Mouse (Mus musculus) cortical plate, adult 2 months (tissue): Measurements from ENCODE around the gene Gucy2e. TPM values are rescaled to one million over a fixed set of nuclear protein-coding genes. Genes with fewer than 3 reads are reported as not detected.

Experiments
- H3K27ac ChIP-seq: fragments of 200-500 bp; 2 replicates; pipeline ENCODE4 v1.5.1; 2012; ENCODE audit warnings: low read length, control low read depth, inconsistent platforms; ENCODE audit not compliant: insufficient read depth
- H3K4me1 ChIP-seq: fragments of 200-500 bp; 2 replicates; pipeline ENCODE4 v1.6.1; 2011; ENCODE audit warnings: low read length; ENCODE audit not compliant: control insufficient read depth, insufficient read depth
- H3K4me3 ChIP-seq: fragments of 200-500 bp; 2 replicates; pipeline ENCODE4 v1.5.1; 2011; ENCODE audit warnings: mild to moderate bottlenecking, low read length, control low read depth; ENCODE audit not compliant: insufficient read depth
- CTCF ChIP-seq: fragments of 200-500 bp; IDR thresholded peaks from 2 replicates; pipeline ENCODE4 v1.5.1; 2011; ENCODE audit warnings: mild to moderate bottlenecking, control low read depth, low read length; ENCODE audit not compliant: insufficient read depth; ENCODE audit errors: extremely low read depth
- POLR2A ChIP-seq: fragments of 200-500 bp; IDR thresholded peaks from 2 replicates; pipeline ENCODE4 v1.6.1; 2011; ENCODE audit warnings: mild to moderate bottlenecking, low read length, control low read depth; ENCODE audit not compliant: insufficient read depth; ENCODE audit errors: extremely low read depth
- polyA plus RNA-seq: library from polyadenylated mRNA; depleted of rRNA; stranded (reverse); fragments of >200 nt; gene quantifications from 2 replicates; pipeline ENCODE4 v1.2.3, GENCODE M21; 2012

Gucy2e gene
- polyA plus RNA-seq, 1 experiment = 1.6 TPM

DNA sequence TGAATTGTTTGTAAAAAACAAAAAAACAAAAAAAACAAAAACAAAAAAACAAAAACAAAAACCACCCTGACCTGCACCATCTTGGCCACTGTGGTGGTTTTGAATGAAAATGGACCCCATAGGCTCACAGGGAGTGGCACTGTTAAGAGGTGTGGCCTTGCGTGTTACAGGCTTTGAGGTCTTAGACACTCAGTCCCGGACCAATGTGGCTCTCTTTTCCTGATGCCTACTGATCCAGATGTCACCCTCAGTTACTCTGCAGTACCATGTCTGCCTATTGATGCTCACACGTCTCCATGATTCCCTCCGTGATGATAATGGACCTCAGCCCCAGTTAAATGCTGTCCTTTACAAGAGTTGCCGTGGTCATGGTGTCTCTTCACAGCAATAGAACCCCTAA is 19.4 kb downstream of the Gucy2e start:
- TF ChIP-seq POLR2A = no peak
- no peak for TF ChIP-seq CTCF
- H3K4me1 ChIP-seq = no peaks in the 10 kb centered on the region
- no peak overlapping the region for H3K4me3 ChIP-seq
- no peak overlapping the region for H3K27ac ChIP-seq

- TF ChIP-seq POLR2A = 0 out of 2 replicates have a peak, but pooled peaks have one; percentile 23
- no peak for TF ChIP-seq CTCF
- no peaks in the 10 kb centered on the region for H3K4me1 ChIP-seq
- H3K4me3 ChIP-seq = peak overlapping the region; percentile 40
- no peak overlapping the region for H3K27ac ChIP-seq
Measured at GRCm38 (mm10) chr11:69211431-69211830, 25.4 kb downstream of the Gucy2e start.

DNA sequence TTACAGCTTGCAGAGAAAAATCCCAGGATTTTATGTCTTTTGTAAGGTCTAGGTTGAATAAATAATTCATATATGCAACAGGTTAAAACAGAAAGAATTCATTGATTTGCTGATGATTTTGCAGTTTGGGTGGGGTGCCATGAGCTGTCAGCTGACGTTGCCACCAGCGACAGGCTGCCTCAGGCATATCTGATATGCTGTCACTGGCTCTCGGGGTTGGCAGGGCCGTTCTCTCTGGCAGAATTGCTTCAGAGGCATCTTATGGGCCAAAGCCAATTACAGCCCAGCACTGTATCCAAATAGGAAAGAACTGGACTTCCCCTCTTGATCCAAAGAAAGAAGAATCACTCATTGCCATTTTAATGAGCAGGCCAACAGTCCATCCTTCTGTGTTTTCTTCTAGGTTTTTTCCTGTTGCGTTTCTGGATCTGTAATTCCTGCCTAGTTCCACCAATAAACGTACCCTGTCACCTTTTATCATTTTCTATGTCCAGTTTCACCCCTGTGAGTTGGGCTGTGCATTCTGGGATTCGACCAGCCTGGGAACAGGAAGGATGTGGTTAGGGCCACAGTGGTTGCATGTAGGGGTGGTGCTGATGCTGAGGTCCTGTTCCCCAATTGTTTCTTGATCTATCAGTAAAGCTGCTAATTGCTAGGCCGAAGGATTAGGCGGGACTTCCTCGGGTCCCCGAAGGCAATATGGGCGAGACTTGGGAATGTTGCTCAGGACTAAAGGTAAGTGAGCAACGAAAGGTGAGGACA is 34.2 kb downstream of the Gucy2e start:
- H3K4me1 ChIP-seq = no peaks in the 10 kb centered on the region
- H3K4me3 ChIP-seq = no peak overlapping the region
- TF ChIP-seq POLR2A = no peak
- TF ChIP-seq CTCF = no peak
- no peak overlapping the region for H3K27ac ChIP-seq

DNA sequence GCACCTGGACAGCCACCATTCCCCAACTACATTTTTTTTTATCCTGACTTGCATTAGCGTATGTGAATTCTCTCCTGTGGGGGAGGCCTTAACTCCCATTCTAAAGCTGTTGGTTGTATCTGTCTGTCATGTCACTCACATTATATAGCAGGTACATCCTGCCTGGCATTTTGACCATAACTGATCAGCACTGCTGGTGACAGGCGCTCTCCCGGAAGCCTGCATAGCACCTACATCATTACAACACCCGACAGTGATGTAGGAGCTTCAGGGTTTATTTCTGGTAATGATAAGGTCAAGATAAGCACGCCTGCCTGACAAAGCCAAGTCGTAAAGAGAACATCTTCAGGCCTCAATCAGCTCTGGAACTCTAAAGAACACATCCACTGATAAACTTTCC is 36.6 kb downstream of the Gucy2e start:
- TF ChIP-seq POLR2A = no peak
- TF ChIP-seq CTCF = no peak
- H3K4me3 ChIP-seq = no peak overlapping the region
- no peak overlapping the region for H3K27ac ChIP-seq
- H3K4me1 ChIP-seq = no peaks in the 10 kb centered on the region

DNA sequence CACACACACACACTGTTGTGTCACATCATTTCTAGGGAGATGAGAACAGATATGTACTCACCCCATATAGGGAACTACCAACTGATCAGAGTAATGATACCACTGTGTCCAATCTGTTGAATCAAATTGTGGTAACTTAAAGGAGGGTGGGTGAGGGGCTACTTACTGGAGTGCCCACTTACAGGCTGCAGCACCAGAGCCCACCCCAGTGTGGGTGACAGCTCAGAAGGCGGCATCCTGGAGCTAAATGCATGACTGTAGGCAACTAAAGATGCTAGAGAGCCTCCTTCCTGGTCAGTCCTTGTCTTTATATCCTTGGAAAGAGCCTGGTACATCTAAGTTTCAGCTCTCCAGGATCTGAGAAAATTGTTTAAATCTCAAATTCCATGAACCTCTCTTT is 37.6 kb downstream of the Gucy2e start:
- TF ChIP-seq POLR2A = no peak
- no peak for TF ChIP-seq CTCF
- Histone ChIP-seq H3K27ac (no peak overlapping the region), H3K4me3 (no peak overlapping the region), H3K4me1 (no peaks in the 10 kb centered on the region)

DNA sequence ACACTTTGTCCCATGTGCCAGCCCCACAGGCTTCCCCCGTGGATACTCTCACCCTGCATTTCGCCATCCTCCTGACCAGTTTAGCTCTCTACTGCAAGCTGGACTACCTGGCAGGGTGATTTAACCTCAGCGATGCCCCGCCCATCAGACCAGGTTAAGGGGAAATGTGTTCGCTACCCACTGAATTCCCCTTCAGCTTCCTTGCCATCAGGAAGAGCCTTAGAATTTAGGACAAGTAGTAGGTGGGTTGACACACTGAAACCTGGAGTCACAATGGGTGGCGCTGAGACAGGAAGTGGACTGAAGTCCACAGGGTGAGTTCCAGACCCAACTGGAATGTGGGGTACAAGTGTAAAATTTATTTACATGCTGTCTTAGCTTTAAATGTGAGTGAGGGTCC is 39.1 kb downstream of the Gucy2e start, which contains the start of gene Alox8:
TSS of gene Alox8 (minus strand) at position 101 of the 400 bp plus-strand sequence.
- Histone ChIP-seq H3K4me3 (peak within 1 kb of the TSS; percentile 22), H3K27ac (no peak within 1 kb of the TSS), H3K4me1 (no peaks in the 10 kb centered on the region)
- TF ChIP-seq CTCF (no peak), POLR2A (no peak)

DNA sequence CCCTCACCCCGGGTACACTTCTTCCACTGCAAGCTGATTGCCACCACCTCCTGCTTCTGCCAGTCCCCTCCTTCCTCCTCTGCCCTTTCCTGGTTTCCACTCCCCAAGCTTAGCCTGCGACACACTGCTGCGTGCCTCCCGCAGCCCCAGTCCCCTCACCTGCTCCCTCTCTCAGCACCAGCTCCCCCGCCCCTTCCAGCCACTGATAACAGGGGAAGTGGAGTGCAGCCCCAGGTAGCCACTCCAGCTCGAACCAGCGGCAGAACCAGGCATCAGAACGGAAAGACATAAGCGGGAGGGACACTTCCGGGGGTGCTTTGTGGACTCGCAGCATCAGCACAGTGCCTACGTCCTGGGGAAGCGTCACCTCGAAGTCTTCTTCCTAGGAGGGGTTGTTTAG is 39.6 kb downstream of the Gucy2e start:
- no peak overlapping the region for H3K27ac ChIP-seq
- no peaks in the 10 kb centered on the region for H3K4me1 ChIP-seq

GRCm38 (mm10) chr11:69196766-69197165 is 40.1 kb downstream of the Gucy2e start:
- Histone ChIP-seq H3K4me3 (peak overlapping the region; percentile 22), H3K27ac (no peak overlapping the region), H3K4me1 (no peaks in the 10 kb centered on the region)
- no peak for TF ChIP-seq CTCF
- TF ChIP-seq POLR2A = no peak

More for the DNA sequence above, 39.6 kb downstream of the Gucy2e start:
- H3K4me3 ChIP-seq = peak overlapping the region; percentile 22
- TF ChIP-seq POLR2A (no peak), CTCF (no peak)

- TF ChIP-seq CTCF = peak; percentile 86
- no peak for TF ChIP-seq POLR2A
- Histone ChIP-seq H3K4me1 (no peaks in the 10 kb centered on the region), H3K27ac (no peak overlapping the region), H3K4me3 (no peak overlapping the region)
Measured at GRCm38 (mm10) chr11:69192840-69193239, 44.0 kb downstream of the Gucy2e start.

DNA sequence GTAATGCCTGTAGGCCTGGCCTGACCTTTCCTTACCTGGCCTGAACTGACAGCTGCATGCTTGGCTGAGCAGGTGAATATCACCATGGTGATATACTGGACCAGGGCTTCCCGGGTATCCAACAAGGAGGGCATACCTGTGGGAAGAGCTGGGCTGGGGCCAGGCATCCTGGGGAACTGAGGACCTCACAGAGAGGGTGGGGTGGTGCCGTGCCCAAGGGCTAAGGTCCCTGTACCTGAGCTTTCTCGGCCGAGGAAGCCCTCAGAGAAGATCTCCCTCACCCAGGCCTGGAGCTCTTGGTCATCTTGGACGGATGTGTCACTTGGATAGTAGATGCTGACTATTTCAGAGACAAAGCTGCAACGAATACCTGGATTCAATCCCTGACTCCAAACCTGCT is 50.9 kb downstream of the Gucy2e start:
- H3K4me1 ChIP-seq = no peaks in the 10 kb centered on the region
- TF ChIP-seq POLR2A (no peak), CTCF (no peak)
- no peak overlapping the region for H3K27ac ChIP-seq
- H3K4me3 ChIP-seq = no peak overlapping the region
